Mouse (Mus musculus): Measurements from ENCODE around the gene Cox10.

DNA sequence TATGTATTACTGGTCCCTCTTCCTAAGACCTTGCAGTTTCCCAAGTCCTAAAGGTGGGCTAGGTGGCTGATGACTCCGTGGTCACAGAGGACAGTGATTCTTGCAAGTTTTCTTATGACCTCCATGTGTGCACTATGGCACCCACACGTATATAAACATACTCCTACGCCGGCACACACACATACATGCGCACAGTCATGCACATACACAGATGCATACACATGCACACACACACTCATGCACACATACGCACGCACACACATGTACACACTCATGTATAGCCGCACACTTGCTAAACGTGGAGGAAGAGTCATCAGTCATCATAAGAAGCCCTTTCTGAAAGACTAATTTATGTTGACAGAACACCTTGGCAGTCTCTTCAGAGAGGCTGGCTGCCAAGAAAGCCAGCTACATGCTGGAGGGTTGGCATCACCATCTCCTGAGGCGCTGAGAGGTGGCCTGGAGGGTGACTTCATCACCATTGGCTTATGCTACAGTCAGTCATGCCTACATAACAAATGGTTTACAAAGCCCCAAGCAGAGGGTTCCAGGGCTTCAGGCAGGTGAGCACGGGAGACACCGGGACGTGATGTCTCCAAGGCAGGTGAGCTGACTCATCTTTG is 135.9 kb downstream of the Cox10 start:
- TF ChIP-seq CTCF (IDR thresholded peaks at IDR 0.05; ENCODE audit: low read depth, low read length) (no peak), POLR2A (IDR thresholded peaks at IDR 0.05; ENCODE audit: extremely low read depth, insufficient read depth, low read length) (no peak)

Data from liver, adult 2 months (tissue).